ENCODE assay signal across 16 mouse cellular contexts in genomic region chr2:158628858-158629257, GRCm38 (mm10). TPM values are rescaled to one million over a fixed set of nuclear protein-coding genes. Genes with fewer than 3 reads are reported as not detected.
A peak's percentile ranks its signal among the peaks of the same experiment; 100 is the strongest.
DNase-seq lines count a peak whose midpoint lies in the region; TF ChIP-seq lines count a peak whose summit lies in the region.
"Had no signal": no experiment of that assay in that cellular context is flagged by ENCODE, and none has a peak within 500 bp of the region (broad histone marks: within the 10 kb centered on the region; RNA-seq: fewer than 3 reads in every experiment).

No protein-coding gene starts in this region.

- no peak for TF ChIP-seq POLR2A in brain, embryonic 14.5 days (IDR thresholded peaks at IDR 0.05; ENCODE audit: borderline replicate concordance, extremely low read depth, insufficient read depth, insufficient read length, poor library complexity, severe bottlenecking)

- TF ChIP-seq CTCF in layer of hippocampus, adult 2 months (conservative IDR thresholded peaks at IDR 0.05) = peak; percentile 55
- TF ChIP-seq CTCF in E14TG2a.4 (conservative IDR thresholded peaks at IDR 0.05; ENCODE audit: low read length) = peak; percentile 38
- TF ChIP-seq CTCF in brain, embryonic 14.5 days (IDR thresholded peaks at IDR 0.05; ENCODE audit: borderline replicate concordance, extremely low read depth, insufficient read depth, insufficient read length) = peak; percentile 51; the same call in 1 of the 2 replicates

- H3K4me1 ChIP-seq in E14TG2a.4 (replicated peaks; ENCODE audit: low read depth, low read length) = peaks cover 27% of the 10 kb centered on the region

- intact Hi-C loops in left cerebral cortex, postnatal 25 days (cut with DNase I) = no loop called here

- no peak overlapping the region for H3K4me3 ChIP-seq in layer of hippocampus, adult 2 months
- no peak overlapping the region for H3K4me3 ChIP-seq in E14TG2a.4 (replicated peaks; ENCODE audit: low read length)
- H3K4me3 ChIP-seq: gastrocnemius, adult 2 months; limb, embryonic 12.5 days; midbrain, embryonic 12.5 days; neural tube, embryonic 12.5 days had no signal

- no peaks in the 10 kb centered on the region; the same call in 1 of the 2 replicates for H3K27me3 ChIP-seq in E14TG2a.4 (ENCODE audit: insufficient read depth, low read length)
- H3K27me3 ChIP-seq: limb, embryonic 12.5 days; midbrain, embryonic 12.5 days; neural tube, embryonic 12.5 days had no signal

- H3K27ac ChIP-seq in layer of hippocampus, adult 2 months = no peak overlapping the region
- H3K27ac ChIP-seq: gastrocnemius, adult 2 months; limb, embryonic 12.5 days; midbrain, embryonic 12.5 days; neural tube, embryonic 12.5 days had no signal

- peak; percentile 47 for DNase-seq in embryo, embryonic 10 days (ENCODE audit: low spot score)
- no peak for DNase-seq in embryo, embryonic 9.5 days (ENCODE audit: extremely low spot score)
- no peak for DNase-seq in layer of hippocampus, adult 2 months (ENCODE audit: low spot score in 2 of 2)
- DNase-seq in layer of hippocampus, adult 9-11 months = no peak
- DNase-seq in brain, embryonic 14.5 days (ENCODE audit: low read depth) = peak; percentile 77
- no peak for DNase-seq in left cerebral cortex, postnatal 25 days (ENCODE audit: low spot score in 2 of 2)
- no peak for DNase-seq in gastrocnemius, postnatal 10 days
- DNase-seq: gastrocnemius, adult 2 months; lung, postnatal 10 days; thymus, adult 2 months had no signal

- H3K36me3 ChIP-seq in E14TG2a.4 (ENCODE audit: insufficient read depth, low read length) = peaks cover 79% of the 10 kb centered on the region

- no peaks in the 10 kb centered on the region for H3K9me3 ChIP-seq in E14TG2a.4 (ENCODE audit: low read length)
- H3K9me3 ChIP-seq: limb, embryonic 12.5 days; midbrain, embryonic 12.5 days; neural tube, embryonic 12.5 days had no signal

RNA-seq across cellular contexts. Expression of gene Actr5, which starts 4.2 kb away (rescaled TPM):
- 10 to 100 TPM; 11.3 to 12.8 TPM for total RNA-seq in layer of hippocampus, adult 2 months (2021)
- 11.9 and 14.0 TPM in 2 replicates for polyA plus RNA-seq in brain, embryonic 14.5 days (2012; rRNA removed)
- 1 to 10 TPM; 7.3 to 9.6 TPM for total RNA-seq in left cerebral cortex, postnatal 25 days (2021)
- 1 to 10 TPM; 4.1 to 6.2 TPM for total RNA-seq in gastrocnemius, postnatal 10 days (2021)

RNA-seq across cellular contexts. Expression of gene Slc32a1, which starts 18.3 kb away (rescaled TPM):
- total RNA-seq in layer of hippocampus, adult 2 months (2021) = 10 to 100 TPM; 63.9 to 65.4 TPM
- polyA plus RNA-seq in brain, embryonic 14.5 days (2012; rRNA removed) = 78.4 and 93.9 TPM in 2 replicates
- 100 to 1,000 TPM in 1 of 2 experiments, 10 to 100 TPM in 1; 81.8 to 112 TPM for total RNA-seq in left cerebral cortex, postnatal 25 days (2021)
- total RNA-seq in gastrocnemius, postnatal 10 days (2021) = under 1 TPM in 1 of 2 experiments, not detected in 1; 0.11 TPM
- total RNA-seq: adrenal gland, postnatal 14 days; gastrocnemius, adult 2 months; hematopoietic stem cell, adult 5-6 weeks had no signal
- polyA plus RNA-seq: limb, embryonic 12.5 days had no signal

RNA-seq across cellular contexts. Expression of gene Ppp1r16b, which starts 36.3 kb away (rescaled TPM):
- 100 to 1,000 TPM; 147 to 150 TPM for total RNA-seq in layer of hippocampus, adult 2 months (2021)
- polyA plus RNA-seq in brain, embryonic 14.5 days (2012; rRNA removed) = 3.2 and 6.4 TPM in 2 replicates
- total RNA-seq in left cerebral cortex, postnatal 25 days (2021) = 100 to 1,000 TPM; 119 to 132 TPM
- total RNA-seq in gastrocnemius, postnatal 10 days (2021) = 1 to 10 TPM; 8.3 to 9.0 TPM

Comparison
In these comparisons a context has a peak if more than half of its experiments do, and no peak if none do; other contexts are left out.
1. DNase-seq: peak in embryo, embryonic 10 days (single experiment) and brain, embryonic 14.5 days (single experiment); none in embryo, embryonic 9.5 days (single experiment), layer of hippocampus, adult 2 months (0 of 2), layer of hippocampus, adult 9-11 months (single experiment), left cerebral cortex, postnatal 25 days (0 of 2) and gastrocnemius, postnatal 10 days (single experiment).
2. RNA of gene Slc32a1, which starts 18.3 kb away (total RNA-seq): 81.8 to 112 TPM in left cerebral cortex, postnatal 25 days and 63.9 to 65.4 TPM in layer of hippocampus, adult 2 months; 0.11 TPM in gastrocnemius, postnatal 10 days; every median in the first group is over 10 times any median in the second.
3. RNA of gene Ppp1r16b, which starts 36.3 kb away (total RNA-seq): 147 to 150 TPM in layer of hippocampus, adult 2 months and 119 to 132 TPM in left cerebral cortex, postnatal 25 days; 8.3 to 9.0 TPM in gastrocnemius, postnatal 10 days; every median in the first group is over 10 times any median in the second.
4. Peak in every context shown above with its lines, with median percentiles within 50 percentile points of each other: CTCF ChIP-seq.